Mouse (Mus musculus) frontal cortex, postnatal 10 days (tissue): ENCODE measurements around the gene Mroh2b.

ENCODE experiments used
- DNase-seq, 2 experiments: peaks; one replicate each; pipeline ENCODE4 v3.0.0; 2022; ENCODE audit warnings: low spot score in 2 of 2, mixed read lengths in 1 of 2

Mroh2b gene

GRCm38 (mm10) chr15:4898437-4898836, at the start of gene Mroh2b:
Gene Mroh2b, plus strand, starts transcription at chr15:4898737.
- no peak for DNase-seq

- DNase-seq, result no peak
Observed at GRCm38 (mm10) chr15:4850015-4850414, 48.5 kb upstream of the Mroh2b start.

- no peak for DNase-seq
Observed at GRCm38 (mm10) chr15:4894962-4895361, 3.6 kb upstream of the Mroh2b start.

GRCm38 (mm10) chr15:4934731-4935130, 36.2 kb downstream of the Mroh2b start:
- DNase-seq, result no peak

GRCm38 (mm10) chr15:4973355-4973754, 74.8 kb downstream of the Mroh2b start:
- DNase-seq, result no peak

- DNase-seq, result no peak
Observed at GRCm38 (mm10) chr15:5002903-5003302, 104.4 kb downstream of the Mroh2b start.

GRCm38 (mm10) chr15:5003503-5004196, 105.1 kb downstream of the Mroh2b start:
- DNase-seq, result no peak

GRCm38 (mm10) chr15:5009644-5010107, 111.1 kb downstream of the Mroh2b start:
- no peak for DNase-seq
